Mouse (Mus musculus): Measurements from ENCODE around the gene Ube2n. TPM values are rescaled to one million over a fixed set of nuclear protein-coding genes. Genes with fewer than 3 reads are reported as not detected.

Gene Ube2n
- 315 and 333 TPM in 2 replicates for polyA plus RNA-seq (2014; fragmentation: Nextera tagmentation; extraction: Ambion mirVana)

GRCm38 (mm10) chr10:95514656-95515292, at the start of gene Ube2n:
Ube2n (plus strand) TSS chr10:95515145.
- Histone ChIP-seq H3K27me3 (ENCODE audit: control insufficient read depth, insufficient read depth, low read length) (no peaks in the 10 kb centered on the region), H3K4me2 (replicated peaks; ENCODE audit: low read depth, low read length) (peak within 1 kb of the TSS; percentile 61), H3K27ac (ENCODE audit: low read length) (peak within 1 kb of the TSS; percentile 98), H3K9me3 (ENCODE audit: control insufficient read depth, low read depth, low read length) (no peaks in the 10 kb centered on the region), H3K9ac (replicated peaks; ENCODE audit: low read depth, low read length) (peak within 1 kb of the TSS; percentile 97), H3K4me3 (ENCODE audit: low read depth, low read length) (peak within 1 kb of the TSS; percentile 99), H3K36me3 (ENCODE audit: control insufficient read depth, insufficient read depth, low read length) (no peaks in the 10 kb centered on the region), H3K4me1 (ENCODE audit: control insufficient read depth, insufficient read depth, low read length) (peaks cover 8% of the 10 kb centered on the region)
- under 1% methylated on average over 80 of the region's 81 CpGs for WGBS
- ATAC-seq (ENCODE audit: insufficient number of reproducible peaks, insufficient read depth, low FRiP score, low read depth): peak; percentile 97

GRCm38 (mm10) chr10:95465485-95465896, 49.5 kb upstream of the Ube2n start:
- Histone ChIP-seq H3K4me1 (ENCODE audit: control insufficient read depth, insufficient read depth, low read length) (no peaks in the 10 kb centered on the region), H3K4me2 (replicated peaks; ENCODE audit: low read depth, low read length) (no peak overlapping the region), H3K36me3 (ENCODE audit: control insufficient read depth, insufficient read depth, low read length) (no peaks in the 10 kb centered on the region), H3K27ac (ENCODE audit: low read length) (no peak overlapping the region), H3K9me3 (ENCODE audit: control insufficient read depth, low read depth, low read length) (no peaks in the 10 kb centered on the region), H3K27me3 (ENCODE audit: control insufficient read depth, insufficient read depth, low read length) (no peaks in the 10 kb centered on the region), H3K9ac (replicated peaks; ENCODE audit: low read depth, low read length) (no peak overlapping the region), H3K4me3 (ENCODE audit: low read depth, low read length) (no peak overlapping the region)
- no peak for ATAC-seq (ENCODE audit: insufficient number of reproducible peaks, insufficient read depth, low FRiP score, low read depth)
- 20% methylated on average over 4 of the region's 4 CpGs for WGBS

GRCm38 (mm10) chr10:95468894-95469293, 46.1 kb upstream of the Ube2n start:
- Histone ChIP-seq H3K9ac (replicated peaks; ENCODE audit: low read depth, low read length) (no peak overlapping the region), H3K27me3 (ENCODE audit: control insufficient read depth, insufficient read depth, low read length) (no peaks in the 10 kb centered on the region), H3K4me1 (ENCODE audit: control insufficient read depth, insufficient read depth, low read length) (no peaks in the 10 kb centered on the region), H3K27ac (ENCODE audit: low read length) (no peak overlapping the region), H3K36me3 (ENCODE audit: control insufficient read depth, insufficient read depth, low read length) (no peaks in the 10 kb centered on the region), H3K9me3 (ENCODE audit: control insufficient read depth, low read depth, low read length) (no peaks in the 10 kb centered on the region), H3K4me2 (replicated peaks; ENCODE audit: low read depth, low read length) (no peak overlapping the region), H3K4me3 (ENCODE audit: low read depth, low read length) (no peak overlapping the region)
- 63% methylated on average over 4 of the region's 4 CpGs for WGBS
- no peak for ATAC-seq (ENCODE audit: insufficient number of reproducible peaks, insufficient read depth, low FRiP score, low read depth)

- no peaks in the 10 kb centered on the region for H3K9me3 ChIP-seq (ENCODE audit: control insufficient read depth, low read depth, low read length)
- no peaks in the 10 kb centered on the region for H3K27me3 ChIP-seq (ENCODE audit: control insufficient read depth, insufficient read depth, low read length)
- H3K36me3 ChIP-seq (ENCODE audit: control insufficient read depth, insufficient read depth, low read length): no peaks in the 10 kb centered on the region
- H3K9ac ChIP-seq (replicated peaks; ENCODE audit: low read depth, low read length): no peak overlapping the region
- no peak overlapping the region for H3K4me3 ChIP-seq (ENCODE audit: low read depth, low read length)
- H3K4me1 ChIP-seq (ENCODE audit: control insufficient read depth, insufficient read depth, low read length): no peaks in the 10 kb centered on the region
- WGBS: 78% methylated on average over 3 of the region's 3 CpGs
- H3K27ac ChIP-seq (ENCODE audit: low read length): no peak overlapping the region
- ATAC-seq (ENCODE audit: insufficient number of reproducible peaks, insufficient read depth, low FRiP score, low read depth): no peak
- no peak overlapping the region for H3K4me2 ChIP-seq (replicated peaks; ENCODE audit: low read depth, low read length)
These were observed 43.8 kb upstream of the Ube2n start for GRCm38 (mm10) chr10:95471186-95471585.

DNA sequence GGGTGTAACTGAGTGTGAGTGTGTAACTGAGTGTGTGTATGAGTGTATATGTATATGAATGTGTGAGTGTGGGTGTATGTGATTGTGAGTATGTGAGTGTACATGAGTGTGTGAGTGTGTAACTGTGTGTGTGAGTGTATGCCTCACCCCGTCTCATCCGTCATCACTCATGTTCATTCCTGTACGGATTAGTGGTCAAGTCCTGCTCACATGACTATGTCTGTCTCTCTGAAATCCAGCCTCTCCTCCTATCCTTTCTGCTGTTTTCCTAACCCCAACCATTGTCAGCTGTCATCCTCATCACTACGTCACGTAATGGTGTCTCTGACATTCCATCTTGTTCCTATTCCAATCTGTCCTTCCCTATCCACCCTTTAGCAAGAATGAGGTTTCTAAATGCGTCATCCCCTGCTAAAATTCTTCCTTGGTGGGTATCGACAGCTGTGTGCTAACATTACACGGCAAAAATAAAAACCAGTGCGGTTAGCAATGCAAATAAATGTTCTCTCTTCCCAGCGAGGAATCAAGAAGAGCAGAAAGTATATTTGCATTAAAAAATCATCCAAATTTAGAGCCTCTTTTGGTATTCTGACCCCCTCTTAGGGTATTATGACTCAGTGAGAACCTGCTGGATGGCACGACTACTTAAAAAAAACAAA, 42.9 kb upstream of the Ube2n start:
- ATAC-seq (ENCODE audit: insufficient number of reproducible peaks, insufficient read depth, low FRiP score, low read depth): no peak
- Histone ChIP-seq H3K27ac (ENCODE audit: low read length) (no peak overlapping the region), H3K9me3 (ENCODE audit: control insufficient read depth, low read depth, low read length) (no peaks in the 10 kb centered on the region), H3K36me3 (ENCODE audit: control insufficient read depth, insufficient read depth, low read length) (no peaks in the 10 kb centered on the region), H3K27me3 (ENCODE audit: control insufficient read depth, insufficient read depth, low read length) (no peaks in the 10 kb centered on the region), H3K4me1 (ENCODE audit: control insufficient read depth, insufficient read depth, low read length) (no peaks in the 10 kb centered on the region), H3K9ac (replicated peaks; ENCODE audit: low read depth, low read length) (no peak overlapping the region), H3K4me2 (replicated peaks; ENCODE audit: low read depth, low read length) (no peak overlapping the region), H3K4me3 (ENCODE audit: low read depth, low read length) (no peak overlapping the region)
- 83% methylated on average over 11 of the region's 11 CpGs for WGBS

DNA sequence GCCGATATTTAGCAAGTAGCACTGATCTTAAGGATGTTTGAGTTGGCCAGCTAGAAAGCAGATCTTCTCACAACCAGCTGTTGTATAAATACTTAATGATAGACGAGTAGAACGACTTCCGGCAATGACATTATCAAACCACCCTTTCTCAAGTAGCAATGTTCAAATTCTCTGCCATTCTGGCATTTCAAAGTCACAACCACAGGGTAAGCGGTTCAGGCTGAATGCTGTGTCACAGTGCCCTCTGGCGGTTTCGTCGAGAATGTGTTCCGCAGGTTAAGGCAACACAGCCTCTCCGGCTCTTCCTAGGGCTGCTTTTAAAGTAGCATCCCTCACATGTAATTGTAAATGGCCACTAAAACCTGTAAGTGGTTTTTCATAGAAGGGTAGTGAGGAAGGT, 39.0 kb upstream of the Ube2n start:
- 10% methylated on average over 10 of the region's 10 CpGs for WGBS
- Histone ChIP-seq H3K27ac (ENCODE audit: low read length) (no peak overlapping the region), H3K9me3 (ENCODE audit: control insufficient read depth, low read depth, low read length) (no peaks in the 10 kb centered on the region), H3K4me1 (ENCODE audit: control insufficient read depth, insufficient read depth, low read length) (no peaks in the 10 kb centered on the region), H3K4me3 (ENCODE audit: low read depth, low read length) (no peak overlapping the region), H3K4me2 (replicated peaks; ENCODE audit: low read depth, low read length) (no peak overlapping the region), H3K36me3 (ENCODE audit: control insufficient read depth, insufficient read depth, low read length) (peaks cover 3% of the 10 kb centered on the region; the same call in 1 of the 2 replicates), H3K27me3 (ENCODE audit: control insufficient read depth, insufficient read depth, low read length) (no peaks in the 10 kb centered on the region), H3K9ac (replicated peaks; ENCODE audit: low read depth, low read length) (no peak overlapping the region)
- 0 out of 2 replicates have a peak, but pooled peaks have one; percentile 63 for ATAC-seq (ENCODE audit: insufficient number of reproducible peaks, insufficient read depth, low FRiP score, low read depth)

- no peak for ATAC-seq (ENCODE audit: insufficient number of reproducible peaks, insufficient read depth, low FRiP score, low read depth)
- no peak overlapping the region for H3K9ac ChIP-seq (replicated peaks; ENCODE audit: low read depth, low read length)
- no peak overlapping the region for H3K27ac ChIP-seq (ENCODE audit: low read length)
- no peaks in the 10 kb centered on the region for H3K4me1 ChIP-seq (ENCODE audit: control insufficient read depth, insufficient read depth, low read length)
- no peak overlapping the region for H3K4me3 ChIP-seq (ENCODE audit: low read depth, low read length)
- H3K9me3 ChIP-seq (ENCODE audit: control insufficient read depth, low read depth, low read length): no peaks in the 10 kb centered on the region
- H3K27me3 ChIP-seq (ENCODE audit: control insufficient read depth, insufficient read depth, low read length): no peaks in the 10 kb centered on the region
- WGBS: 81% methylated on average over 11 of the region's 11 CpGs
- no peak overlapping the region for H3K4me2 ChIP-seq (replicated peaks; ENCODE audit: low read depth, low read length)
- H3K36me3 ChIP-seq (ENCODE audit: control insufficient read depth, insufficient read depth, low read length): peaks cover 7% of the 10 kb centered on the region; the same call in 1 of the 2 replicates
These were observed 37.4 kb upstream of the Ube2n start for GRCm38 (mm10) chr10:95477516-95477915.

DNA sequence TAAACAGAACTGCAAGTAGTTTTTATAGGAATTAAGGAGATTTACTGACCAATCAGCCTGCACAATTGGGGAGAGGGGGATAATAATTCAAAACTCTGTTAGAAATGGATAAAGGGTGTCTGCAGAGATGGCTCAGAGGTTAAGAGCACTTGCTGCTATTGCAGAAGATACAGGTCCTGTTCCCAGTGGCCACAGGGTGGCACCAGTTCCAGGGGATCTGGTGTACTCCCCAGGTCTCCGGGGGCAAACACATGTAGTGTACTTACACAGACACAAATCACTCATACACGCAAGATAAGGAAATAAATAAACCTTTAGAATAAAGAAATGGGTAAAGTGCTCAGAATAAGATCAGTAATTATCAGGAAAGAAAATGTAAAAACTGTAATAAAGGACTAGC, 25.3 kb upstream of the Ube2n start:
- no peaks in the 10 kb centered on the region for H3K27me3 ChIP-seq (ENCODE audit: control insufficient read depth, insufficient read depth, low read length)
- WGBS: 82% methylated on average over 2 of the region's 2 CpGs
- H3K36me3 ChIP-seq (ENCODE audit: control insufficient read depth, insufficient read depth, low read length): peaks cover 64% of the 10 kb centered on the region
- no peak overlapping the region for H3K4me2 ChIP-seq (replicated peaks; ENCODE audit: low read depth, low read length)
- H3K27ac ChIP-seq (ENCODE audit: low read length): no peak overlapping the region
- H3K9me3 ChIP-seq (ENCODE audit: control insufficient read depth, low read depth, low read length): no peaks in the 10 kb centered on the region
- no peak overlapping the region for H3K9ac ChIP-seq (replicated peaks; ENCODE audit: low read depth, low read length)
- no peaks in the 10 kb centered on the region for H3K4me1 ChIP-seq (ENCODE audit: control insufficient read depth, insufficient read depth, low read length)
- H3K4me3 ChIP-seq (ENCODE audit: low read depth, low read length): no peak overlapping the region
- no peak for ATAC-seq (ENCODE audit: insufficient number of reproducible peaks, insufficient read depth, low FRiP score, low read depth)

Data from stomach, embryonic 14.5 days (tissue).